Mouse (Mus musculus) heart, postnatal 0 days (tissue): Measurements from ENCODE around the gene Hoxa1. TPM values are rescaled to one million over a fixed set of nuclear protein-coding genes. Genes with fewer than 3 reads are reported as not detected.

ENCODE experiments used
- ATAC-seq: fragments of 200-750 bp; cut with Nextera tagmentation; 2 replicates; pipeline ENCODE4 v1.8.0; 2017; ENCODE audit warnings: low read depth, moderate number of reproducible peaks, moderate library complexity; ENCODE audit not compliant: insufficient read depth
- DNase-seq: peaks from one replicate; pipeline ENCODE4 v3.0.0-alpha.2; 2016; ENCODE audit warnings: low spot score
- H3K27ac ChIP-seq: fragments of 300-500 bp; sonication (generic); 2 replicates; pipeline ENCODE4 v1.5.1; 2014; ENCODE audit warnings: low read depth, mild to moderate bottlenecking
- H3K27me3 ChIP-seq: fragments of 300-500 bp; sonication (generic); 2 replicates; pipeline ENCODE4 v1.6.1; 2014; ENCODE audit warnings: low read length, mixed read lengths; ENCODE audit not compliant: control insufficient read depth, insufficient read depth
- H3K36me3 ChIP-seq: fragments of 300-500 bp; sonication (generic); replicated peaks from 2 replicates; pipeline ENCODE4 v1.6.1; 2014; ENCODE audit warnings: low read length, mixed read lengths; ENCODE audit not compliant: control insufficient read depth, insufficient read depth
- H3K4me1 ChIP-seq: fragments of 300-500 bp; sonication (generic); 2 replicates; pipeline ENCODE4 v1.6.1; 2014; ENCODE audit warnings: antibody characterized with exemption; ENCODE audit not compliant: control insufficient read depth, insufficient read depth
- H3K4me2 ChIP-seq: fragments of 300-500 bp; sonication (generic); 2 replicates; pipeline ENCODE4 v1.6.1; 2014; ENCODE audit warnings: low read depth, mild to moderate bottlenecking, low read length, moderate library complexity
- H3K4me3 ChIP-seq: fragments of 300-500 bp; sonication (generic); 2 replicates; pipeline ENCODE4 v1.5.1; 2014; ENCODE audit warnings: low read depth, low read length
- H3K9ac ChIP-seq: fragments of 300-500 bp; sonication (generic); replicated peaks from 2 replicates; pipeline ENCODE4 v1.6.1; 2014; ENCODE audit warnings: low read depth, low read length, mixed read lengths
- H3K9me3 ChIP-seq: fragments of 300-500 bp; sonication (generic); replicated peaks from 2 replicates; pipeline ENCODE4 v1.6.1; 2016; ENCODE audit warnings: low read length; ENCODE audit not compliant: control insufficient read depth
- CTCF ChIP-seq: IDR thresholded peaks from 2 replicates; pipeline ENCODE4 v1.5.1; 2016; ENCODE audit warnings: antibody characterized with exemption, control low read depth, low read depth
- EP300 ChIP-seq: IDR thresholded peaks from 2 replicates; pipeline ENCODE4 v1.6.1; 2016; ENCODE audit warnings: antibody characterized with exemption, low read depth
- WGBS: fragments of 180-500 bp; shearing (Covaris S2); extraction: QIAGEN DNeasy Blood & Tissue Kit; methylation state at CpG from one replicate; pipeline ENCODE4 v1.1.7; 2014; 5-methylcytosine and 5-hydroxymethylcytosine counted together
- polyA plus RNA-seq: library from polyadenylated mRNA; unstranded; fragments of >200 nt; fragmentation: Nextera tagmentation; extraction: Ambion mirVana; gene quantifications from 2 replicates; pipeline ENCODE4 v1.2.1, GENCODE M21; 2015
- total RNA-seq: library from RNA; depleted of rRNA; stranded (reverse); fragments of >200 nt; gene quantifications from 2 replicates; pipeline ENCODE4 v1.2.3, GENCODE M21; 2014; ENCODE audit warnings: low replicate concordance

Gene Hoxa1
- total and polyA plus RNA-seq, 2 experiments from 2014 or later = 0.08 TPM; not detected in 1

- DNase-seq (no peak), ATAC-seq (no peak)
- TF ChIP-seq CTCF (no peak), EP300 (no peak)
- Histone ChIP-seq H3K4me2 (no peak overlapping the region), H3K4me3 (no peak overlapping the region), H3K9me3 (no peaks in the 10 kb centered on the region), H3K4me1 (no peaks in the 10 kb centered on the region), H3K9ac (no peak overlapping the region), H3K36me3 (no peaks in the 10 kb centered on the region), H3K27me3 (peaks cover 100% of the 10 kb centered on the region), H3K27ac (no peak overlapping the region)
- 27% methylated on average over 10 of the region's 10 CpGs for WGBS
Observed at GRCm38 (mm10) chr6:52200751-52201250, 42.7 kb upstream of the Hoxa1 start.

- Histone ChIP-seq H3K4me3 (no peak overlapping the region), H3K4me2 (no peak overlapping the region), H3K9me3 (no peaks in the 10 kb centered on the region), H3K9ac (no peak overlapping the region), H3K27me3 (peaks cover 100% of the 10 kb centered on the region), H3K27ac (no peak overlapping the region), H3K36me3 (no peaks in the 10 kb centered on the region), H3K4me1 (no peaks in the 10 kb centered on the region)
- WGBS = 13% methylated on average over 30 of the region's 30 CpGs
- no peak for ATAC-seq
- TF ChIP-seq EP300 = no peak
- no peak for TF ChIP-seq CTCF
- no peak for DNase-seq
Observed at GRCm38 (mm10) chr6:52200073-52200750, 42.1 kb upstream of the Hoxa1 start.

- no peak overlapping the region for H3K4me3 ChIP-seq
- peak; percentile 55 for TF ChIP-seq CTCF
- no peak for TF ChIP-seq EP300
- no peak overlapping the region for H3K27ac ChIP-seq
- H3K27me3 ChIP-seq = peaks cover 100% of the 10 kb centered on the region
- WGBS = 7% methylated on average over 10 of the region's 10 CpGs
- no peak overlapping the region for H3K4me2 ChIP-seq
- H3K9ac ChIP-seq = no peak overlapping the region
- ATAC-seq (peak; percentile 60), DNase-seq (peak; percentile 71)
- H3K4me1 ChIP-seq = 0 out of 2 replicates have a peak, but pooled peaks cover under 1% of the 10 kb centered on the region
- H3K9me3 ChIP-seq = no peaks in the 10 kb centered on the region
- no peaks in the 10 kb centered on the region for H3K36me3 ChIP-seq
Observed at GRCm38 (mm10) chr6:52197271-52197670, 39.2 kb upstream of the Hoxa1 start.

GRCm38 (mm10) chr6:52196811-52197210 lies 38.7 kb upstream of the Hoxa1 start:
- DNase-seq = no peak
- no peak overlapping the region for H3K4me2 ChIP-seq
- 11% methylated on average over 9 of the region's 9 CpGs for WGBS
- TF ChIP-seq CTCF = no peak
- no peak for TF ChIP-seq EP300
- no peaks in the 10 kb centered on the region for H3K36me3 ChIP-seq
- no peak for ATAC-seq
- H3K4me3 ChIP-seq = no peak overlapping the region
- peaks cover 100% of the 10 kb centered on the region for H3K27me3 ChIP-seq
- no peaks in the 10 kb centered on the region for H3K9me3 ChIP-seq
- no peak overlapping the region for H3K9ac ChIP-seq
- H3K4me1 ChIP-seq = 0 out of 2 replicates have a peak, but pooled peaks cover 5% of the 10 kb centered on the region
- H3K27ac ChIP-seq = no peak overlapping the region

DNA sequence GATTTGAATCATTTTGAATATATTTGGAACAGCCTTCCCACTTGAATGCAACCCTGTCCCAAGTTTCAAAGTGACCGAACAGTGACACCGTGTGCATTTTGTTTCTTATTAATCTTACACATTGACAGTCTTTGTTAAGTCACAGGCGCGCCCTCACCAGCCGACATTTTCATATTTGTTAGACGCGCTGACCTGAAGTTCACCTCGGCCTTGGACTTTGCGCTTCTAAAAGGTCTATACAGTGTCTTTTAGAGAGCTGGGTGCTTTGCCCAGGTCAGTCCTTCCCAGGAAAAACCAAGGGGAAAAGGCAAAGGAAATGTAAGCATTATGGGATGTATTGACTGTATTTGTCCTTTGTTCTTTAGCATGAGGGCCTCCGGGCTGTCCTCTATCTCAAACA lies 36.6 kb upstream of the Hoxa1 start:
- no peak overlapping the region for H3K4me3 ChIP-seq
- DNase-seq (no peak), ATAC-seq (no peak)
- H3K9ac ChIP-seq = no peak overlapping the region
- no peaks in the 10 kb centered on the region for H3K36me3 ChIP-seq
- 0 out of 2 replicates have a peak, but pooled peaks cover 7% of the 10 kb centered on the region for H3K4me1 ChIP-seq
- no peak overlapping the region for H3K4me2 ChIP-seq
- no peaks in the 10 kb centered on the region for H3K9me3 ChIP-seq
- 15% methylated on average over 10 of the region's 10 CpGs for WGBS
- H3K27ac ChIP-seq = no peak overlapping the region
- TF ChIP-seq CTCF = no peak
- TF ChIP-seq EP300 = no peak
- H3K27me3 ChIP-seq = peaks cover 100% of the 10 kb centered on the region
